Mouse (Mus musculus): ENCODE measurements around the gene Lrtm2.

Gene Lrtm2

DNA sequence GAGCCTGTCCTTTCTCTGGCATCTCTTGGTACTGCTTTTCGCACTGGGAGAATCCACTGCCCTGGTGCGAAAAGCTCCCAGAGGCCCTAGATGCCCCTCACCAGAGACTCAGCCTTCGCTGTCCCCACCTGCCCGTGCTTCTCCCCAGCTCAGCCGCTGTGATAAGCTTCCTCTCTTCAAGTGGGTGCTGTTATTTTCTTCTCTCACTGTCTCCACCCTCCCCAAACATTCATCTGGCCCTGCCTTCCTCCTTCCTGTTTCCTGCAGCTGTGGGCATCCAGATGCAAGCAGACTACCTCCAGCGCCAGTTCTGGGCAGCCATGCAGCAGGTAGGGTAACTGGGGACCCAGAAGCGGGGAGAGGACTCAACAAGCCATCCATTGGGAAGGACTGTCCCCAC is 5.6 kb upstream of the Lrtm2 start:
- peak; percentile 72 to 77 for DNase-seq (ENCODE audit: low spot score in 2 of 2)

DNA sequence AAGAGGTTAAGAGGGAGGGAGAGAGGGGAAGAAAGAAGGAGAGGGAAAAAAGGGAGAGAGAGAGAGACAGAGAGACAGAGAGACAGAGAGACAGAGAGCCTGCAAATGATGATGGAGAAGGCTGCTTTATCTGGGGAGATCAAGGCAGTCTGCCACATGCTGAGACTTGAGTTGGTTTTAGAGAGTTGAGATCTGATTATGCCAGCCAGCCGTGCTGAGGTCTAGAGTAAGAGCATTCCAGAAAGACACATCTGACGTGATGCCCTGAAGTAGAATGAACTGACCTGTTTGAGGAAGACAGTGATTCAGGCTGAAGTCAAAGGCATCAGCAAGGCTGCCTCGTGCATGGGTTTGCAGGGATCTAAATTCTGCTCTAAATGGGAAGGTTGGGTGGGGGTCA is 3.3 kb upstream of the Lrtm2 start:
- DNase-seq (ENCODE audit: low spot score in 2 of 2) = no peak

DNA sequence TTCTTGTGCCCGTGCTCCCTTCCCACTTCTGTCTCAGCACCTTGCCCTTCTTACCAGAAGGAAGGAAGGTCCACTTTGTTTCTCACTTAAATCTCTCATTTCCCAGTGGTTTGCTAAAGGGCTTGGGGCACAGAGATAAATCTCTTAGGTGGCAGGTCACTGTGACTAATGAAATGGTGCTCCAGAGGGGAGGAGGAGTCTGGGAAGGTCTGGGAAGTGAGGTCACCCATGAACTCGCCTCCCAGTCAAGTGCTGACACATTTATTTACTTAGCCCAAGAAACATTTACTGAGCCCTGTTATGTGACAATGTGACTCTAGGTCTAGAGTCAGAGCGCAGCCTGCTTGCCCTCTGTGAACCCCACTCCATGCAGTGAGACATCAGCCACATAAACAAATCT is 2.6 kb upstream of the Lrtm2 start:
- DNase-seq (ENCODE audit: low spot score in 2 of 2) = no peak

DNA sequence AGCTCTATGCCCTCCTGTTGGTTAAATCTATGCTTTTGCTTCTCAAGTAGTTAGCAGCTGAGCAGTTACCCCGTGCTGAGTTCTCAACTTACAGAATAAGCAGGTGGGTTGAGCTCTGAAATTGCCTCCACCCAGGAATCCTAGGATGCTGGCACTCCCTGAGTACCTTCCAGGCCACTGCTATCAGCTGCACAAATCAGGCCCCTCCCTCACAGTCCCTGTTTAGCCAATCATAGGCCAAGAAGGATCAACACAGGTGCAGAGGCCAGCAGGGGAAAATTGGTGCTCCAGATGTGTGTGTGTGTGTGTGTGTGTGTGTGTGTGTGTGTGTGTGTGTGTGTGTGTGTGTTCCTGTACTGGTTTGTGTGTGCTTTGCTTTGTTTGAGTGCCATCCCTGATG is 1.5 kb upstream of the Lrtm2 start:
- peak in 1 of 2 experiments; percentile 35 for DNase-seq (ENCODE audit: low spot score in 2 of 2)

DNA sequence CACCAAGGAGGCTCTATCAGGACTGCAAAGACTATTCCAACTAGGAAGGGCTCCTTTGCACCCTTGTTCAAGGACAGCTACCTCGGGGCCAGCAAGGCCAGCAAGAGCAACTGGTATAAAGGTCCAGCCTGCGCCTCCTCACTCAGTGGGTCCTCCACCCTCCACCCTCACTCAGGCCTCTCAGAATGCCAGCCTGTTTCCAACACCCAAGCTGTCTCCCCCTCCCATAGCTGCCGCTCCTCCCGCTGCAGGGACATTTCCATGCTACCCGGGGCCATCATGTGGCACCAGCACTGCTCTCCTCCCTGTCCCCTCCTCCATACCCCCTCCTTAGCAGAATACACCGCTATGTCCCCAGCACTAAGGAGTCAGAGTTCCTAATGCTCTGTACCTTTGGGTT is 630 bp downstream of the Lrtm2 start:
- no peak for DNase-seq (ENCODE audit: low spot score in 2 of 2)

DNA sequence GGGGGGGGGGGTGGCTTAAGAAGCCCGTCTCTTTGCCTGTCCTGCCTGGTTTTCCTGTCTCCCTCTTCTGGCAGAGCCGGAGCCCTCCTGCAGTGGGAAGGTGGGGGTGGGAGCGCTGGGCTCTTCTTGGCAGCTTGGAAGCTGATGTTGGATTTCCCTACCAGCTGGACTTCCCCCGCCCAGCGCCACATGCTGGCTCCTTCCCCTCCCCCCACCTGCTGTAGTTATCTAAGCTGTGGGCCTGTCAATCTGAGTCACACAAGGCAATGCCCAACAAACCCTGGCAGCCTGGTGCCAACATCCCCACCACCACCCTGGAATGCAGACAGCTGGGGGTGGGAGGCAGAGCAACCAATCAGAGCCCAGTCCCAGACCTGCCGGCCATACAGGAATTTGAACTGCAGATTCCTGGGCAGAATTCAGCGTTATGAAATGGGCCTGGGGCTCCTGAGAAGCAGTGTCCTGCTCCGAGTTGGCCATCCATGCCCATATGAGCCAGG is 1.3 kb downstream of the Lrtm2 start:
- DNase-seq (ENCODE audit: low spot score in 2 of 2) = no peak

DNA sequence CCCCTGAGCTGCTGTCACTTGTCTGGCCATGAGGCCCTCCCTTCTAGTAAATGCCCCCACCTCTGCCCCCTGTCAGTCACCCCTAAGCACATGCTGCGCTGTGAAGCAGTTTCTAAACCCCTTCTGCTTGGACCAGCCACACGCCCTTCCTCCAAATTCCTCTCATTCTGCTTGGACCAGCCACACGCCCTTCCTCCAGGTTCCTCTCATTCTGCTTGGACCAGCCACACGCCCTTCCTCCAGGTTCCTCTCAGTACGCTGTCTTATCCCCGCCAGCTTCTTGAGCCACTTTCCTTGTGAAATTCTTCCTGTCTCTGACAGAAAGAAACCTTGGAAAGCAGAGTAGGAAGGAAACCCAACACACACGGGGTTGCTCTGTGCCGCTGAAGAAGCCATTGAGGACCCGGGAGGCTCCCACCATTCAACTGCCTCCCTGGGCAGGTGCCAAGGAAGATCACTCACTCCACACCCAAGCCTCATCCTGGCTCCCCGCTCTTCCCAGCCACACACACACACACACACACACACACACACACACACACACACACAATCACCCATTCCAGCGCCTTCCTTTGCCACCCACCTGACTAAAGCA is 1.9 kb downstream of the Lrtm2 start:
- no peak for DNase-seq (ENCODE audit: low spot score in 2 of 2)

DNA sequence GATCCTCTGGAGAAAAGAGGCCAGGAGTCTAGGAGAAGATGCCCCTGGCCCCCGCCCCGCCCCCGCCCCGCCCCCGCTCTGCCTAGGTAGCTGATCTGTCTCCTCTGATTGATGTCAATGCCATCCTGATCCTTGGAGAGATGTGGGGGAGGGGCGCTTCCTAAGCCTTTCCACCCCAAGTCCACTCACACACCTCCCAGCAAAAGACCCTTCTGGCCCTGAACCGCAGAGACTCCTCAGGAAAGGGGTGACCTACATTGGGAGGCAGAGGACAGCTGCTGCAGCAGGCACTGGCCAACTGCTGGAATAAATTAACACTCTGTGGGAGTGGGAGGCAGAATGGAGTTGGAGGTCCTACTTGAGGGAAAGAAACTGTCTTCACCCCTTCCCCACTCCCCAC is 4.0 kb downstream of the Lrtm2 start:
- no peak for DNase-seq (ENCODE audit: low spot score in 2 of 2)

DNA sequence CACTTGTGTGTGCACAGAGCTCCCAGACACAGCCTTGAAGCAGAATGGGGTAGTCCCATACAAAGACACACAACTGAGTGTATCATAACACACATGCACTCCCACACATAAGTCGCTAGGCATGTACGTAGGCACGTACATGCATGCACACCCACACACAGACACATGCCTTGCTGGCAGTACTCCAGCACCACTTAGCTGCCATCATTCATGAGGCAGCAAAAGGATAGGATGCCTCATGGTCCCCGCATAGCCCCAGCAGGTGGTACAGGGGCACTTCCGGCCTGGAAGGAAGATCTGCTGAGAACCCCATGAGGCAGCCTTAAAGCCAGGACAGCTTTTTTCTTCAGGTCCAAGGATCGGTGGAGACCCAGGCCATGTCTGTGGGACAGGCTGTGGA is 4.6 kb downstream of the Lrtm2 start:
- DNase-seq (ENCODE audit: low spot score in 2 of 2) = no peak

DNA sequence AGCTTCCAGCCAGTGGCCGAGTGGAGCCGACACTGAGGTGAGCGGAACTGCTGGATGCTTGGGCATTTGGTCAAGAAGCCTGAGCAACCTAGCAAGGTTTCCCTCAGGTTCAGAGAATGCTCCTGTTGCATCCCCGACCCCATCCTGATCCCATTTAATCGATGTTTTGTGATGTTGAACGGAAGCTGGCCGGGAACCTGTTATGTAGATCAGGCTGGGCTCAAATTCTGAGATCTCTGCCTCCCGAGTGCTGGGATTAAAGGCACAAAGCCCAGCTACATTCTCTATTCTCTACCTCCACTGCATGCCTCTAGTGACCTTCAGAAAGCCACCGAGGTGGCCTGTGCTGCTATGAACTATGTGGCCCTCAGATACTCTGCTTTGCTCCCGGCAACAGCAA is 5.8 kb downstream of the Lrtm2 start:
- no peak for DNase-seq (ENCODE audit: low spot score in 2 of 2)

DNA sequence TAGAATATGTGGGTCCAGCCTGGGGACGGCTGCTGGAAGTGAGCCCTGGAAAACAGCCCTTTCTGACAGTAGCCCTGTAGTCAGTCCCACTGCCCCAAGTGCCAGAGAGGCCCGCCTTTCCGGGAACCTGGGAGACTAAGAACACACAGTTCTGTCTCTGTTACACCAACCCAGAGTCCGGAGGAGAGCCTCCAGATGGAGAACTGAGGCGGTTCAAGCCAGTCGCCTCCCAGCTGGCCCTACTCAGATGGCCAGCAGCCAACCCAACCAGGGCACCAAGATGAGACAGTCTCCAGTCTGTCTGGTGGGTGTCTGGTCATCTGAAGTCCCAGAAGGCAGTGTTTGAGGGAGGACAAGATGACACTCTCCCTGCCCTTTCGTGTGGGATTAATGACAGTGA is 8.8 kb downstream of the Lrtm2 start:
- no peak for DNase-seq (ENCODE audit: low spot score in 2 of 2)

DNA sequence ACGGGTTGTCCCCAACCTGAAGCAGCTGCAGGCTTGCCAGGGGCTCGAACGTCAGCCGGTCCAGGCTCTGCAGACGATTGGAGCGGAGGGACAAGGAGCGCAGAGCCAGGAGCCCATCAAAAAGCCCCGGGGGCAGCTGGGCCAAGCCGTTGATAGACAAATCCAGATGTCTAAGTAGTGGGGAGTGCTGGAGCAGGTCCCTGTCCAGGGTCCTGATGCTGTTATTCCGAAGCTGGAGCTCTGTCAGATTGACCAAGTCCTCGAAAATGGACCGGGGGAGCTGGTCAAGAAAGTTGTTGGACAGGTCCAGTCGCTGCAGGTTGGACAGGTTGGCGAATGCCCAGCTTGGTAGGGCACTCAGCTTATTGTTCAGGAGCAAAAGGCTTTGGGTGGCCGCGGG is 10.1 kb downstream of the Lrtm2 start:
- no peak for DNase-seq (ENCODE audit: low spot score in 2 of 2)

DNA sequence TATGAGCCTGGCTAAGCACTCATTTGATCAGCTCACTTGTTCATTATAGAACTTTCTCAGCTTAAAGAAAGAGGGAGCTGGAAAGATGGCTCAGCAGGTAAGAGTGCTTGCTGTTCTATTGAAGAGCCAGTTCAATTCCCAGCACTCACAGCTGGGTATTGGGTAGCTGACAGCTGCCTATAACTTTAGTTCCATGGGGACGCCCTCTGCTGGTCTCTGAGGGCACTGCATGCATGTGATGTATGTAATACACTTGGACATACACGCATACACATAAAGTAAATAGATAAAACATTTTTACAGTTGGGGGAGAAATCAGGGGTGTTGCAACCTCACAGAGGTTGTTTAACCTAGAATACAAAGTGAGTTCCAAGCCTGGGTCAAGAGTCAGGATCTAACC is 11.2 kb downstream of the Lrtm2 start:
- no peak for DNase-seq (ENCODE audit: low spot score in 2 of 2)

DNA sequence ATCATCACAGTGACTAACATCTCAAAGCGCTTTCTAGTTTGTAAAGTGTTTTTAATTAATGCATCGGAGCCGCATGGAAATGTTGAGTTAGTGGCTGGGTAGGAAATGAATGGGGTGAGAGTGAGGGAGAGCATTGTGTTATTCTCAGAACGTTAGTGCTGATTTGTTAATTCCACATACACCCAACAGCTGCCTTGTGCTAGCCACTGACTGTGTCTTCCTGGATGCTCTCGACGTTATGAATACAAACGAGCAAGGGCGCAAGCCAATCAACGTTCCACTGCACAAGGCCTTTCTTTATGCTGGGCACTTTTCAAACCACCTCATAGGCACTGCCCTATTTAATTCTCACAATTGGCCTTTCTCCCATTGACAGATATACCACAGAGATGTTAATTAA is 11.8 kb downstream of the Lrtm2 start:
- no peak for DNase-seq (ENCODE audit: low spot score in 2 of 2)

DNA sequence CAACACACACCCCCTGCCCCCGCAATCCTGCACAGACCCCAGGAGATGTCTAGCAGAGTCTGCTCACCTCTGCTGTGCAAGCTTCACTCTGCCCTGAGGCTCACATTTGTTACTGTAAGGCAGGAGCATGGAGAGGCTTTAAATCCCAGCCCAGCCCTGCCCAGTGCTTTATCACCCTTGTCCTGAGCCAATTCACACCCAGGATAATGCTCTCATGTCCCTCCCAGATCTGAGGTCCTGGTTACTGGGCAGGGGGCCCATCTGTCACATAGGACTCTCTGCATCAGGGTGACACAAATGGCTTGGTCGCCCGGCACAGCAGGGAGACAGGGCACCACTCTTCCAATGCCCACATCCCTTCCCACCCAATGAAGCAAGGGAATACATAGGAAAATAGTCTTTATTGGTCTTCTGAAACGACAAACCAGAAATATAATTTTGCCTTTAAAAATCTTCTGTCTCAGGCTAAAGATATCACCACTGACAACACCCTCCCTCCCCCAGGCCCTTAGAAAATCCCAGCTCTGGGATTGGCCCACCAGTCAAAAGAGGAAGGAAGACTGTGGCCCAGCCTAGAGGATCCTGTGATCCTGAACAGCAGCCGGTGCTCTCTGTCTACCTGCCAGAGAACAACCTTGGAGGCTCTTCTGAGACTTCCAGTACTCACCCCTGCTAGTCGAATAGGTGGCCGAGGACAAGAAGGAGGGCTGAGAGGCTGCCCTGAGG is 15.7 kb downstream of the Lrtm2 start:
- DNase-seq (ENCODE audit: low spot score in 2 of 2) = no peak

DNA sequence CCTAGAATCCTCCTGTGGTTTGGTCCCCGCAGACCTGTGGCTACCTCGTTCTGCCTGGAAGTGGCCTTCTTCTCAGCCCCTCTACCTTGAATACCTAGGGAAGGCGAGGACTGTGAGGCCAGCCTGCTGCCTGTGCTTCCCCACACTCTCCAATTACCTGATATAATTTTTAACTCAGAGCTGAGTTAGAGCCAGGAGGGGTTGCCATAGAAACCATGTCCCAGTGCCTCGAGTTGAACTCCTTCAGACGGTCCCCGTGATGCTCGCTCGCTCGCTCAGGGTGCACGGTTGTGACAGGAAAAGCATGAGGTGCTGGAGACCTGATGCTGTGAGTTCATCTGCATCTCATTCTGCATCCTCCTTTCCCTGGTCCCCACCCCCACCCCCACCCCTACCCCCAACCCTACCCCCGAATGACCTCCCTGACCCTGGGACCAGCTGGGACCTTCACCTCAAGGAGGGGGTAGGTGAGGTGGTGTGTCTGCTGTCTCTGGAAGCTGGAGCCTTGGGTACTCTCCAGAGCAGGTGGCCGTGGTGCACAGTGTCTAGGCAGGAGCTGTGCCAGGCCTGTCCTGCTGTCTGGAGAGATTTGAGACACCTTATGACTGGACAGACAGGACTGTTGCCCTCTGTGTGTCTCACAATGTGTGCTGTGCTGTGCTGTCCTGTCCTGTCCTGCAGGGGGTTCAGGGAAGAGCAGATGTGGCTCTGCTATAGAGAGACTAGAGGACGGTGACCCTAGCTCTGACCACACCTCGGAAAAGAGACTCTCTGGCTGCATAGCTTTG is 16.8 kb downstream of the Lrtm2 start:
- DNase-seq (ENCODE audit: low spot score in 2 of 2) = no peak

DNA sequence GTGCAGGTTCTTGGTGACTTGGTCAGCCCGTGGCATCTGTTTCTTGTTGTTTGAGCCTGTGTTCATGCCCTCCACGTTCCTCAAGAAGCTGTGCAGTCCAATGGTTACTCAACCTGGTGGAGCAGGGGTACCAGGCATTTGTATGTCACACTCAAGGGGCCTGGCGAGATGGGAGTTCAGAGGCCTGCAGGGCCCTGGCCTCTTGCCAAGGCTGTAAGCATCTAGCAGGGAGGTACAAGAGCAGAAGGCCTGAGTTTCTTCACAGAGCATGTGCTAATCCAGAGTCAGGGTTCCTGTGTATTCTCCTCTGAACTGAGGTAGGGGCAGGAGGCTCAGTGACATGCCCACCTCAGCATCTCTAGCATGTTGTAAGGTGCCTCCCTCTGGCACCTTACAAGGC is 17.5 kb downstream of the Lrtm2 start:
- no peak for DNase-seq (ENCODE audit: low spot score in 2 of 2)

DNA sequence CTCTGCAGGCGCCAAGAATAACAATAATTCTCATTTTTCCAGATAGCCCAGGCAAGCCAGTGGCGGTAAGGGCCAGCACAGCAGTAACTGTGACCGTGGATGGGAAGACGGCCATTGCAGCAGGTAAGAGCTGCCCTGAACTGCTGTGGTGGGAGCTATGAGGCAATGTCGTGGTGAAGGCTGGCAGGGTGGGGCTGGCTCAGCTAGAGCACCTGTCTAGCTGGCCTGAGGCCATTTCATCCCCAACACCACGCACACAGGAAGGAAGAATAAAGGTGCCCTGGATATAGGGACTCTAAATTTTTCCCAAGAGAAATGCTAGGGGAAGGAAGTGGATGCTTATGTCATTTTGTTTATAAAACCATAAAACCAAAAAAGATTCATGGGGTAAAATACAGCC is 18.2 kb downstream of the Lrtm2 start:
- no peak for DNase-seq (ENCODE audit: low spot score in 2 of 2)

DNA sequence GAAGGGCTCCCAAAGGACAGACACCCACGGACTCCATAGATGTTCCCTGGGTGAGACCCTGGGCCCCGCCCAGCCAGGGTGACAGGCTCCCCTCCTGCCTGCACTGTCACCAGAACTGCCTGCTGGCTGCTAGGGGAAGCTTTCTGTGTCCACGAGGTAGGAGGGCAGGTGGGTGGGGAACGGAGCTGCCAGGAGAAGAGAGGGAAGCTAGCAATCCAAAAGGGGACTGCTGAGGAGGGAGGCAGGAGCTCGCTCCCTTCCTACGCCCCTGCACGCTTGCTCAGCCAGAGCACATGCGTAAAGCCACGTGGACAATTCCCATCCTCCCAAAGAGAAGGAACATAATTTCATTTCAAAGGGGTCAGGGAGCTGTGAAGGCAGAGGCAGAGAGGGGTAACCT is 20.4 kb downstream of the Lrtm2 start:
- no peak for DNase-seq (ENCODE audit: low spot score in 2 of 2)

DNA sequence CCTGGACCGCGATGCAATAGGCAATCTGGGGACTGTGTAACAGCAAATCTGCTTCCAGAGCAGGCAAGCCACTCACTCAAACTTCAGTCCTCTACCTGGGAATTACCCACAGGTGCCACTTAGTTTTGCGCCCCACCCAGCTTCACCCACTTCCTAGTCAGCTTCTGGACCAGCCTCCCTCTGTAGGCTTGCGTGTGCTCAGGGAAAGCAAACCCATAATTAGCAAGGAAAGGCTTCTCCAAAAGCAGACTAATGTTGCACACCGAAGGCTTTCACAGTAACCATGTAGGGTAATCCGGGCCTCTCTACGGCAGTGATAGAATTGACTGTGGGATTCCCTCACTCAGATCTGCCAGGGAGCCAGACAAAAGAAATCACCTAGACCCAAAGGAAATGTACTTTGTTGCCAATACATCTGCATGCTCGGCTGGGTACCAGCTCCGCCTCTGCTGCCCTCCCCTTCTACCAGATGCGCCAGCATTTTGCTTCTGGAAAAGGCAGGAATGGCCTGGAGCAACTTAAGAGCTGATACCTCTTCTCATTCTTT is 22.6 kb downstream of the Lrtm2 start:
- DNase-seq (ENCODE audit: low spot score in 2 of 2) = no peak

DNA sequence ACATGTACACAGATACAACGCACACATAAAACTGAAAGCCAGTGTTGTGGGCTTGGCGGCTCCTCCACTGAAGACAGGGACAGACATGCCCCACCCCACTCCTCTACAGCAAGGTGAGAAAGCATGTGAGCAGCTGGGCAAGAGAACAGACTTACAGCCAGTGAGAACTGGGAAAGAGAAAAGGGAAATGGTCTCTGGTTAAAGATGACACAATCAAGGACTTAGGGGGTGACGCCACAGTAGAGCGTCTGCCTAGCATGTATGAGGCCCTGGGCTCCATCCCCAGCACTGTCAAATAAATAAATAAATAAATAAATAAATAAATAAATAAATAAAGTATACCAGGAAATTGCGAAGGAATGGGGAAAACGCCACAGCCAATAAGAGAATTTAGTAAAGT is 27.2 kb downstream of the Lrtm2 start:
- DNase-seq (ENCODE audit: low spot score in 2 of 2) = no peak

DNA sequence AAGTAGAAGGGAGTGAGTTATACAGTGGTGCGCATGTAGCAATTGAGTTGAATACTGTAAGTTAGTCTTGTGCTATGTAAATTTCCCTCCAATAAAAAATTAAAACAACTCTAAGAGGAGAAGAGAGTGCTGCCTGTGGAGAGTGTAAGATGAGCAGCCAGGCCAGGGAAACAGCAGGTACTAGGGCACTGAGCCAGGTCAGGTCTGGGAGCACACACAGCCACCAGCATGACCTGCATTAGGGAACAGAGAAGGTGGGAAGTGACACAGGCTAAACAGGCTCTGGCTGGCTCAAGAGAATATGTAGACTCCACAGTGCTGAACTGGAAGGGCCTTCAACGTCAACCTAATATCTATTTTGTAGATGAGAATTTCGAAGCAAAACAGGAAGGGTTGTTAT is 29.3 kb downstream of the Lrtm2 start:
- DNase-seq (ENCODE audit: low spot score in 2 of 2) = no peak

DNA sequence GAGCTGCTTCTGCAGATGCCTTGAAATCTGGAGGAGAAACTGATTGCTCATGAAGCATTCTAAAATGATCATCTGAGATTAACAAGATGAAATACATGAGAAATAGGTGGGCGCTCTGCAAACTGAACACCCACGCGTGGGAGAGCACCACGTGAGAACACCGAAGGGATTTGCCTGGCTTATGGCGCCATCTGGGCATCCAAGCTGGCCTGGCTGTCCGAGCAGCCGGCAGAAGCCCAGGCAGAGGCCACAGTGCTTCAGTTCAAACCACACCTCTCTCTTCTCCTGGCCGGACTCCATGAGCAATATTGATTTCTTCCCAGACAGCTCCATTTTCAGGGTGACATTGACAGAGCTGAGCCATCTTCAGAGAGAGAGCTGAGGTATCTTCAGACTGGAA is 49.8 kb downstream of the Lrtm2 start:
- DNase-seq (ENCODE audit: low spot score in 2 of 2) = no peak
